Mouse (Mus musculus) kidney, embryonic 14.5 days (tissue): ENCODE results near the gene Arpp21. TPM values are rescaled to one million over a fixed set of nuclear protein-coding genes. Genes with fewer than 3 reads are reported as not detected.

Experiments
- ATAC-seq: fragments of 200-750 bp; cut with Nextera tagmentation; 2 replicates; pipeline ENCODE4 v1.8.0; 2017; ENCODE audit warnings: moderate number of reproducible peaks, mild to moderate bottlenecking, moderate TSS enrichment, moderate library complexity; ENCODE audit not compliant: low FRiP score, low TSS enrichment
- H3K27ac ChIP-seq: fragments of 300-500 bp; sonication (generic); 2 replicates; pipeline ENCODE4 v1.5.1; 2014; ENCODE audit warnings: low read depth, mild to moderate bottlenecking, low read length, moderate library complexity, mixed read lengths
- H3K27me3 ChIP-seq: fragments of 300-500 bp; sonication (generic); 2 replicates; pipeline ENCODE4 v1.6.1; 2014; ENCODE audit warnings: mild to moderate bottlenecking, low read length; ENCODE audit not compliant: control insufficient read depth, insufficient read depth
- H3K36me3 ChIP-seq: fragments of 300-500 bp; sonication (generic); 2 replicates; pipeline ENCODE4 v1.6.1; 2014; ENCODE audit warnings: low read length, mixed read lengths; ENCODE audit not compliant: control insufficient read depth, insufficient read depth
- H3K4me1 ChIP-seq: fragments of 300-500 bp; sonication (generic); 2 replicates; pipeline ENCODE4 v1.6.1; 2014; ENCODE audit warnings: low read length, mixed read lengths; ENCODE audit not compliant: control insufficient read depth, insufficient read depth
- H3K4me2 ChIP-seq: fragments of 300-500 bp; sonication (generic); replicated peaks from 2 replicates; pipeline ENCODE4 v1.6.1; 2014; ENCODE audit warnings: low read depth, mild to moderate bottlenecking, low read length
- H3K4me3 ChIP-seq: fragments of 300-500 bp; sonication (generic); 2 replicates; pipeline ENCODE4 v1.5.1; 2014; ENCODE audit warnings: mild to moderate bottlenecking, low read length
- H3K9ac ChIP-seq: fragments of 300-500 bp; sonication (generic); 2 replicates; pipeline ENCODE4 v1.6.1; 2014; ENCODE audit warnings: low read depth, mild to moderate bottlenecking, low read length, moderate library complexity
- H3K9me3 ChIP-seq: fragments of 300-500 bp; sonication (generic); 2 replicates; pipeline ENCODE4 v1.6.1; 2016; ENCODE audit warnings: low read length; ENCODE audit not compliant: control insufficient read depth
- WGBS: fragments of 180-500 bp; shearing (Covaris S2); extraction: QIAGEN DNeasy Blood & Tissue Kit; methylation state at CpG from one replicate; pipeline ENCODE4 v1.1.7; 2014; 5-methylcytosine and 5-hydroxymethylcytosine counted together
- polyA plus RNA-seq: library from polyadenylated mRNA; unstranded; fragments of >200 nt; fragmentation: Nextera tagmentation; extraction: Ambion mirVana; gene quantifications from 2 replicates; pipeline ENCODE4 v1.2.1, GENCODE M21; 2014

Gene Arpp21
- polyA plus RNA-seq, 1 experiment from 2014 or later = 0.55 TPM

DNA sequence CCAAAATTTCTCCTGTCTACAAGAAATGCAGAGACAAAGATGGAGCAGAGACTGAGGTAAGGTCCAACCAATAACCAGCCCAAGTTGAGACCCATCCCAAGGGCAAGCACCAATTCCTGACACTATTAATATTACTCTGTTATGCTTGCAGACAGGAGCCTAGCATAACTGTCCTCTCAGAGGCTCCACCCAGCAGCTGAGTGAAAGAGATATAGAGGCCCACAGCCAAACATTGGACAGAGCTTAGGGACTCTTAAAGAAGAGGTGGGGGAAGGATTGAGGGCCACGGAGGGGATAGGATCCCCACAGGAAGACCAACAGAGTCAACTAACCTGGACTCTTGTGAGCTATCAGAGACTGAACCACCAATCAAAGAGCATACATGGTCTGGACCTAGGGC, 18.0 kb upstream of the Arpp21 start:
- H3K4me2 ChIP-seq = no peak overlapping the region
- ATAC-seq = no peak
- H3K27ac ChIP-seq = no peak overlapping the region
- H3K9ac ChIP-seq = no peak overlapping the region
- no peak overlapping the region for H3K4me3 ChIP-seq
- H3K9me3 ChIP-seq = no peaks in the 10 kb centered on the region
- no peaks in the 10 kb centered on the region for H3K36me3 ChIP-seq
- 93% methylated on average over 1 of the region's 1 CpGs for WGBS
- H3K4me1 ChIP-seq = no peaks in the 10 kb centered on the region
- H3K27me3 ChIP-seq = no peaks in the 10 kb centered on the region

- no peak overlapping the region for H3K9ac ChIP-seq
- no peak overlapping the region for H3K4me3 ChIP-seq
- WGBS = 73% methylated on average over 3 of the region's 3 CpGs
- H3K36me3 ChIP-seq = no peaks in the 10 kb centered on the region
- H3K27ac ChIP-seq = no peak overlapping the region
- H3K9me3 ChIP-seq = no peaks in the 10 kb centered on the region
- no peak overlapping the region for H3K4me2 ChIP-seq
- H3K4me1 ChIP-seq = no peaks in the 10 kb centered on the region
- H3K27me3 ChIP-seq = no peaks in the 10 kb centered on the region
- ATAC-seq = no peak
These were observed 16.1 kb upstream of the Arpp21 start for GRCm38 (mm10) chr9:112251857-112252256.

DNA sequence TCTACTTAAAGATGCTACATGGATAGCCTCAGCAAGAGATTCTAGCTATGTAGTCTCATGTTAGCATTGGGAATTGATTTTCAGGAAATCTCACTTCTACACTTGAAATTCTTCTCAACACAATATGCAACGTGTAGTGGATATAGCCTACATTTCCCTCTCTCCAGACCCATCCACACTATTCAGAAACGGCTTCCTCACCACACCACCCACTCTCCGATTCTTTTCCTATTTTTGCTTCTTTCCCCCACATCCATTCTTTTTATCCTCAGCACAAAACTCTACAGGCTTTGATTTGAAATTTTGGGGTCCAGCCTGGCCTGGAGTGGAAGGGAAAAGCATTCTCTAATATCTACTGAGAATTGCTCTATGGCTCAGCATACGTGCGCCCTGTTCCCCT, 15.6 kb upstream of the Arpp21 start:
- Histone ChIP-seq H3K27me3 (no peaks in the 10 kb centered on the region), H3K9me3 (no peaks in the 10 kb centered on the region), H3K4me1 (no peaks in the 10 kb centered on the region), H3K27ac (no peak overlapping the region), H3K36me3 (no peaks in the 10 kb centered on the region), H3K9ac (no peak overlapping the region), H3K4me3 (no peak overlapping the region), H3K4me2 (no peak overlapping the region)
- 92% methylated on average over 5 of the region's 5 CpGs for WGBS
- ATAC-seq = no peak

GRCm38 (mm10) chr9:112249753-112250152, 14.0 kb upstream of the Arpp21 start:
- 79% methylated on average over 4 of the region's 4 CpGs for WGBS
- H3K27ac ChIP-seq = no peak overlapping the region

DNA sequence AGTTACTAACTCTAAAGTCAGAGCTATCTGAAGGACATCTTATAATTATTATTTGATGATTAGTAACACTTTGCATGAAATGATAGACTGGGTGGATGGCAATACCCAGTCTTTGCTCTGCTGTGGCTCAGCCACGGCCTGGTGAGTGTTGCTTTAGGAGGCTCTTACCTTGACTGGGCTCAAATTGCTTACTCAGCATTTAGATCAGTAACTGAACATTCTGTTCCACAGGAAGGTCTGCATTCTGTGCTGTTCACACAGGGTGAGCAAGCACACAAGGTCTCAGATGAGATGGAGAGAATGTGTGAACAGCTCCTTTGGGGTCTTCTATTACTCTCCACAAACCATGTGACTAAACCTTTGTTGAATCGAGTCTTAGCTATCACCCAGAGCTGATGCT, 11.4 kb upstream of the Arpp21 start:
- 79% methylated on average over 2 of the region's 2 CpGs for WGBS
- Histone ChIP-seq H3K4me1 (no peaks in the 10 kb centered on the region), H3K4me2 (no peak overlapping the region), H3K27ac (no peak overlapping the region), H3K27me3 (no peaks in the 10 kb centered on the region), H3K4me3 (no peak overlapping the region), H3K9me3 (no peaks in the 10 kb centered on the region), H3K36me3 (no peaks in the 10 kb centered on the region), H3K9ac (no peak overlapping the region)
- no peak for ATAC-seq

More at GRCm38 (mm10) chr9:112249753-112250152, 14.0 kb upstream of the Arpp21 start:
- Histone ChIP-seq H3K27me3 (no peaks in the 10 kb centered on the region), H3K4me2 (no peak overlapping the region), H3K9me3 (no peaks in the 10 kb centered on the region), H3K36me3 (no peaks in the 10 kb centered on the region), H3K4me1 (no peaks in the 10 kb centered on the region), H3K9ac (no peak overlapping the region), H3K4me3 (no peak overlapping the region)
- ATAC-seq = no peak

DNA sequence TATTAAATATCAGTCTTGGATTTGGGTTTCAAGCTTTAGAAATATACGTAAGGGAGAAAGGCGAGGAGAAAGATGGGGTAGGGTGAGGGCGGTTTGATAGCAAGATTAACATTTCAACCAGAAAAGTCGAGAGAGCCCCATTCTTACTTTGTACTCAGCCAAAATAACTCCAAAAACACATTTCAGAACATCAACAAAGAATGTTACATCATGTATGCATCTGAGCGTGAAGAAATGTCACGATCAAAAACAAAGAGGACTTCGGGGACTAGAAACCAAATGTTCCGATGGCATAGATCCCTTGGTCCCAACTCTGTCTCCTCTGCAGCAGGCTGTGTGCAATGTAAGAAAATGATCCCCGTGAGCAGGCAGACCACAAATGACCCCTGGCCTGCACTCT, 2.4 kb upstream of the Arpp21 start:
- H3K4me1 ChIP-seq = peaks cover 14% of the 10 kb centered on the region; the same call in 1 of the 2 replicates
- H3K27ac ChIP-seq = no peak overlapping the region
- no peaks in the 10 kb centered on the region for H3K36me3 ChIP-seq
- H3K4me2 ChIP-seq = no peak overlapping the region
- H3K4me3 ChIP-seq = no peak overlapping the region
- H3K9me3 ChIP-seq = no peaks in the 10 kb centered on the region
- no peak overlapping the region for H3K9ac ChIP-seq
- WGBS = 75% methylated on average over 9 of the region's 9 CpGs
- no peak for ATAC-seq
- peaks cover 31% of the 10 kb centered on the region for H3K27me3 ChIP-seq

- ATAC-seq = no peak
- Histone ChIP-seq H3K4me3 (no peak overlapping the region), H3K9ac (no peak overlapping the region), H3K4me2 (no peak overlapping the region), H3K9me3 (no peaks in the 10 kb centered on the region), H3K27ac (no peak overlapping the region), H3K27me3 (peaks cover 36% of the 10 kb centered on the region), H3K4me1 (peaks cover 14% of the 10 kb centered on the region; the same call in 1 of the 2 replicates), H3K36me3 (no peaks in the 10 kb centered on the region)
- WGBS = 78% methylated on average over 8 of the region's 8 CpGs
These were observed 813 bp upstream of the Arpp21 start for GRCm38 (mm10) chr9:112236551-112236950.

DNA sequence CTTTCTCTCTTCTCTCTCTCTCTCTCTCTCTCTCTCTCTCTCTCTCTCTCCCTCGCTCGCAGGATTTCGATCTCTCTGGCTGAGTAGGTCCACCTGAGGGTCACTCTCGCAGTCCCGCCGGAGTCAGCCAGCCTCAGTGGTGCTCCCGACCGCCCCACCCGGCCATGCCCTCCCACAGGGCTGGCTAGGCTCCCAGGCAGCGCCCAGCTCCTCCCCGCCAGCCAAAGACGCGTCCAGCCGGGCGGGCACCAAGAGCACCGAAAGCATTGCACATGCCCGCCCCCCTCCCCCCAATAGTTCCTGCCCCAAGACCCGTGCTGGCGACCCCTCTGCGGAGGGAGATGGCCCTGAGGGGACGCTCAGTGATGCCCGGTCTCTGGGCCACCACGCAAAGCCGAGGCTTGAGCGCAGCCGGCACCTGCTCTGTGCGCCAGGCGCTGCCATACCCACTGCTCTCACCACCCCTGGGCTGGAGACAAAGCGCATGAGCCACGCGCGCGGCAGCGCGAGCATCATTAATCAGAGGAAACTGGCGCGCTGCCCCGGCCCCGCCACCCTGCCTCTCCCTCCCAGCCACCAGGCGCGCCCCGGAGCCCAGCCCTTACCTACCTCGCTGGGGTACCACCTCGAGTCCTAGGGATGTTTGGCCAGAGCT, 570 bp downstream of the Arpp21 start:
- Histone ChIP-seq H3K4me3 (peak overlapping the region; percentile 44), H3K27ac (no peak overlapping the region), H3K9ac (peak overlapping the region; percentile 31; the same call in 1 of the 2 replicates), H3K27me3 (peaks cover 40% of the 10 kb centered on the region), H3K36me3 (no peaks in the 10 kb centered on the region), H3K9me3 (no peaks in the 10 kb centered on the region), H3K4me1 (peaks cover 14% of the 10 kb centered on the region; the same call in 1 of the 2 replicates), H3K4me2 (peak overlapping the region; percentile 87)
- peak; percentile 80 for ATAC-seq
- under 1% methylated on average over 39 of the region's 44 CpGs for WGBS

DNA sequence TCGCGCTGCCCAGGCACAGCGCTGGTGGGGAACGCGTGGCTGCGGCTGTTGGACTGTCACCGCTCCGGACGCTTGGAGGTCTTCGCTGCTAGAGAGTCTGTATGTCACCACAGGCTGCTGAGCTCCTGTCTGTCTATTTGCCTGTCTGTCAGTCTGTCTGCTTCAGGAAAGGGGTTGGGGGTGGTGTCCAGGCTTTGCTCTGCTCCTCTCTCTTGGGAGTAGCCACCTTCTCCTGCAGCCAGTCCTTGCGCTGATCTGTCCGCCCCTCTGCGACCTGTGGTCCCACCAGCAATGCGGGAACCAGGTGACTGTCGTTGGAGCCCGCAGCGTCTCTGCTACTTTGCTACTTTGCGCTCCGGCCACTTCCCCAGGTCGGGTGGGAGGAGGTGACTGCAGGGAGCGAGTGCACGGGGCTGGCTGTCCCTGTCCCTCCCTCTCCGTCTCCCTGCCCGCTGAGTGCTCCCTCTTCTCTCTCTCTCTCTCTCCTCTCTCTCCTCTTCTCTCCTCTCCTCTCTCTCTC, 1.2 kb downstream of the Arpp21 start:
- peaks cover 40% of the 10 kb centered on the region for H3K27me3 ChIP-seq

More for the DNA sequence above, 1.2 kb downstream of the Arpp21 start:
- Histone ChIP-seq H3K36me3 (no peaks in the 10 kb centered on the region), H3K27ac (no peak overlapping the region), H3K4me1 (peaks cover 14% of the 10 kb centered on the region; the same call in 1 of the 2 replicates), H3K4me3 (peak overlapping the region; percentile 44), H3K9me3 (no peaks in the 10 kb centered on the region), H3K4me2 (peak overlapping the region; percentile 87), H3K9ac (peak overlapping the region; percentile 7; the same call in 1 of the 2 replicates)
- peak; percentile 76; the same call in 1 of the 2 replicates for ATAC-seq
- WGBS = under 1% methylated on average over 24 of the region's 24 CpGs
